Mouse (Mus musculus): ENCODE results near the gene Cxcl9. TPM values are rescaled to one million over a fixed set of nuclear protein-coding genes. Genes with fewer than 3 reads are reported as not detected.
"Not testable (repeated sequence)": the region's sequence is repeated elsewhere in the genome, so short reads cannot be mapped to it uniquely, and the experiment has no call there.

Cxcl9 gene
- polyA plus RNA-seq, 1 experiment = 0.23 TPM

GRCm38 (mm10) chr5:92368392-92368791 lies 40.5 kb upstream of the Cxcl9 start:
- H3K4me3 ChIP-seq (ENCODE audit: insufficient read depth, low read length) = no peak overlapping the region
- peaks cover 16% of the 10 kb centered on the region for H3K4me1 ChIP-seq (ENCODE audit: control insufficient read depth, insufficient read depth, low read length)
- TF ChIP-seq POLR2A (IDR thresholded peaks at IDR 0.05; ENCODE audit: low read depth, low read length) (no peak), CTCF (IDR thresholded peaks at IDR 0.05; ENCODE audit: borderline replicate concordance, insufficient read depth, low read length) (no peak)
- 0 out of 2 replicates have a peak overlapping the region, but pooled peaks have one; percentile 16 for H3K27ac ChIP-seq (ENCODE audit: insufficient read depth, low read length)

- TF ChIP-seq CTCF (IDR thresholded peaks at IDR 0.05; ENCODE audit: borderline replicate concordance, insufficient read depth, low read length) (no peak), POLR2A (IDR thresholded peaks at IDR 0.05; ENCODE audit: low read depth, low read length) (no peak)
- Histone ChIP-seq H3K4me1 (ENCODE audit: control insufficient read depth, insufficient read depth, low read length) (peaks cover 11% of the 10 kb centered on the region), H3K4me3 (ENCODE audit: insufficient read depth, low read length) (no peak overlapping the region), H3K27ac (ENCODE audit: insufficient read depth, low read length) (no peak overlapping the region)
Measured at GRCm38 (mm10) chr5:92366565-92366964, 38.7 kb upstream of the Cxcl9 start.

GRCm38 (mm10) chr5:92365146-92365705 lies 37.3 kb upstream of the Cxcl9 start:
- H3K4me1 ChIP-seq (ENCODE audit: control insufficient read depth, insufficient read depth, low read length) = peaks cover 13% of the 10 kb centered on the region
- H3K4me3 ChIP-seq (ENCODE audit: insufficient read depth, low read length) = no peak overlapping the region
- TF ChIP-seq CTCF (IDR thresholded peaks at IDR 0.05; ENCODE audit: borderline replicate concordance, insufficient read depth, low read length) = no peak
- no peak for TF ChIP-seq POLR2A (IDR thresholded peaks at IDR 0.05; ENCODE audit: low read depth, low read length)
- no peak overlapping the region for H3K27ac ChIP-seq (ENCODE audit: insufficient read depth, low read length)

- TF ChIP-seq POLR2A (IDR thresholded peaks at IDR 0.05; ENCODE audit: low read depth, low read length) (no peak), CTCF (IDR thresholded peaks at IDR 0.05; ENCODE audit: borderline replicate concordance, insufficient read depth, low read length) (no peak)
- Histone ChIP-seq H3K4me1 (ENCODE audit: control insufficient read depth, insufficient read depth, low read length) (peaks cover 8% of the 10 kb centered on the region), H3K4me3 (ENCODE audit: insufficient read depth, low read length) (no peak overlapping the region), H3K27ac (ENCODE audit: insufficient read depth, low read length) (no peak overlapping the region)
Measured at GRCm38 (mm10) chr5:92364011-92364410, 36.1 kb upstream of the Cxcl9 start.

GRCm38 (mm10) chr5:92363179-92363578 lies 35.3 kb upstream of the Cxcl9 start:
- TF ChIP-seq POLR2A (IDR thresholded peaks at IDR 0.05; ENCODE audit: low read depth, low read length) (no peak), CTCF (IDR thresholded peaks at IDR 0.05; ENCODE audit: borderline replicate concordance, insufficient read depth, low read length) (no peak)
- no peak overlapping the region for H3K27ac ChIP-seq (ENCODE audit: insufficient read depth, low read length)
- H3K4me3 ChIP-seq (ENCODE audit: insufficient read depth, low read length) = no peak overlapping the region
- peaks cover 7% of the 10 kb centered on the region for H3K4me1 ChIP-seq (ENCODE audit: control insufficient read depth, insufficient read depth, low read length)

- no peak for TF ChIP-seq CTCF (IDR thresholded peaks at IDR 0.05; ENCODE audit: borderline replicate concordance, insufficient read depth, low read length)
- TF ChIP-seq POLR2A (IDR thresholded peaks at IDR 0.05; ENCODE audit: low read depth, low read length) = no peak
- H3K4me3 ChIP-seq (ENCODE audit: insufficient read depth, low read length) = no peak overlapping the region
- peaks cover 2% of the 10 kb centered on the region; the same call in 1 of the 2 replicates for H3K4me1 ChIP-seq (ENCODE audit: control insufficient read depth, insufficient read depth, low read length)
- H3K27ac ChIP-seq (ENCODE audit: insufficient read depth, low read length) = no peak overlapping the region
Measured at GRCm38 (mm10) chr5:92358767-92359455, 31.0 kb upstream of the Cxcl9 start.

- TF ChIP-seq CTCF (IDR thresholded peaks at IDR 0.05; ENCODE audit: borderline replicate concordance, insufficient read depth, low read length) (no peak), POLR2A (IDR thresholded peaks at IDR 0.05; ENCODE audit: low read depth, low read length) (no peak)
- H3K4me3 ChIP-seq (ENCODE audit: insufficient read depth, low read length) = no peak overlapping the region
- peaks cover 2% of the 10 kb centered on the region; the same call in 1 of the 2 replicates for H3K4me1 ChIP-seq (ENCODE audit: control insufficient read depth, insufficient read depth, low read length)
- H3K27ac ChIP-seq (ENCODE audit: insufficient read depth, low read length) = no peak overlapping the region
Measured at GRCm38 (mm10) chr5:92358033-92358432, 30.2 kb upstream of the Cxcl9 start.

- no peak for TF ChIP-seq CTCF (IDR thresholded peaks at IDR 0.05; ENCODE audit: borderline replicate concordance, insufficient read depth, low read length)
- TF ChIP-seq POLR2A (IDR thresholded peaks at IDR 0.05; ENCODE audit: low read depth, low read length) = no peak
Measured at GRCm38 (mm10) chr5:92353517-92353916, 25.6 kb upstream of the Cxcl9 start.

GRCm38 (mm10) chr5:92352716-92353115 lies 24.8 kb upstream of the Cxcl9 start:
- not testable (repeated sequence) for H3K4me3 ChIP-seq (ENCODE audit: insufficient read depth, low read length); H3K27ac ChIP-seq (ENCODE audit: insufficient read depth, low read length); H3K4me1 ChIP-seq (ENCODE audit: control insufficient read depth, insufficient read depth, low read length)

More at GRCm38 (mm10) chr5:92353517-92353916, 25.6 kb upstream of the Cxcl9 start:
- Histone ChIP-seq H3K27ac (ENCODE audit: insufficient read depth, low read length) (no peak overlapping the region), H3K4me3 (ENCODE audit: insufficient read depth, low read length) (peak overlapping the region; percentile 35), H3K4me1 (ENCODE audit: control insufficient read depth, insufficient read depth, low read length) (0 out of 2 replicates have a peak, but pooled peaks cover 3% of the 10 kb centered on the region)

GRCm38 (mm10) chr5:92349731-92350130 lies 21.9 kb upstream of the Cxcl9 start:
- Histone ChIP-seq H3K27ac (ENCODE audit: insufficient read depth, low read length) (no peak overlapping the region), H3K4me1 (ENCODE audit: control insufficient read depth, insufficient read depth, low read length) (0 out of 2 replicates have a peak, but pooled peaks cover 3% of the 10 kb centered on the region), H3K4me3 (ENCODE audit: insufficient read depth, low read length) (no peak overlapping the region)
- TF ChIP-seq CTCF (IDR thresholded peaks at IDR 0.05; ENCODE audit: borderline replicate concordance, insufficient read depth, low read length) (no peak), POLR2A (IDR thresholded peaks at IDR 0.05; ENCODE audit: low read depth, low read length) (no peak)

Measured in embryonic fibroblast, embryonic 13.5 days (primary cell).